9 mouse cellular contexts compared by ENCODE assay signal in genomic region chr11:36220651-36221050, GRCm38 (mm10).
DNase-seq lines count a peak whose midpoint lies in the region; ATAC-seq and TF ChIP-seq lines count a peak whose summit lies in the region.
"Had no signal": no experiment of that assay in that cellular context is flagged by ENCODE, and none has a peak within 500 bp of the region (broad histone marks: within the 10 kb centered on the region; RNA-seq: fewer than 3 reads in every experiment).

No protein-coding gene starts in this region.

- TF ChIP-seq CTCF in intestine, postnatal 0 days (IDR thresholded peaks at IDR 0.05; ENCODE audit: low read depth): no peak

- H3K36me3 ChIP-seq in kidney, embryonic 14.5 days (ENCODE audit: control insufficient read depth, insufficient read depth, low read length): no peaks in the 10 kb centered on the region
- H3K36me3 ChIP-seq in forebrain, embryonic 14.5 days (ENCODE audit: control insufficient read depth, insufficient read depth, low read length): no peaks in the 10 kb centered on the region
- no peaks in the 10 kb centered on the region for H3K36me3 ChIP-seq in stomach, embryonic 16.5 days (ENCODE audit: control insufficient read depth, insufficient read depth, low read length)
- no peaks in the 10 kb centered on the region for H3K36me3 ChIP-seq in intestine, postnatal 0 days (ENCODE audit: control insufficient read depth, insufficient read depth)

- no peak overlapping the region for H3K4me2 ChIP-seq in kidney, embryonic 14.5 days (replicated peaks; ENCODE audit: low read depth, low read length)
- H3K4me2 ChIP-seq in forebrain, embryonic 14.5 days (ENCODE audit: low read length): no peak overlapping the region
- H3K4me2 ChIP-seq in stomach, embryonic 16.5 days (ENCODE audit: low read depth, low read length): no peak overlapping the region
- no peak overlapping the region for H3K4me2 ChIP-seq in intestine, postnatal 0 days (replicated peaks; ENCODE audit: low read depth)

- no peak for ATAC-seq in kidney, embryonic 14.5 days (ENCODE audit: low FRiP score, low TSS enrichment)
- peak; percentile 65 for ATAC-seq in forebrain, embryonic 14.5 days
- no peak for ATAC-seq in stomach, embryonic 16.5 days (ENCODE audit: insufficient read depth, low FRiP score)
- ATAC-seq in intestine, postnatal 0 days: no peak

- 35% methylated on average over 5 of the region's 5 CpGs for WGBS in kidney, embryonic 14.5 days
- WGBS in forebrain, embryonic 14.5 days: 1% methylated on average over 5 of the region's 5 CpGs
- WGBS in stomach, embryonic 16.5 days: 33% methylated on average over 5 of the region's 5 CpGs
- WGBS in intestine, postnatal 0 days: 36% methylated on average over 5 of the region's 5 CpGs

- no peak overlapping the region for H3K9ac ChIP-seq in kidney, embryonic 14.5 days (ENCODE audit: low read depth, low read length)
- H3K9ac ChIP-seq in forebrain, embryonic 14.5 days (ENCODE audit: low read length): no peak overlapping the region
- H3K9ac ChIP-seq in stomach, embryonic 16.5 days (ENCODE audit: low read length): 0 out of 2 replicates have a peak overlapping the region, but pooled peaks have one; percentile 2
- H3K9ac ChIP-seq in intestine, postnatal 0 days (ENCODE audit: low read depth, low read length): no peak overlapping the region

- H3K4me1 ChIP-seq in kidney, embryonic 14.5 days (ENCODE audit: control insufficient read depth, insufficient read depth, low read length): no peaks in the 10 kb centered on the region; the same call in 1 of the 2 replicates
- peaks cover 29% of the 10 kb centered on the region for H3K4me1 ChIP-seq in forebrain, embryonic 14.5 days (ENCODE audit: control insufficient read depth, insufficient read depth, low read length)
- H3K4me1 ChIP-seq in stomach, embryonic 16.5 days (ENCODE audit: control insufficient read depth, insufficient read depth, low read length): no peaks in the 10 kb centered on the region
- no peaks in the 10 kb centered on the region for H3K4me1 ChIP-seq in intestine, postnatal 0 days (replicated peaks; ENCODE audit: control insufficient read depth, insufficient read depth, low read length)

- H3K4me3 ChIP-seq in kidney, embryonic 14.5 days (ENCODE audit: low read length): no peak overlapping the region
- H3K4me3 ChIP-seq in forebrain, embryonic 14.5 days (ENCODE audit: low read depth, low read length): no peak overlapping the region
- H3K4me3 ChIP-seq in stomach, embryonic 16.5 days (replicated peaks; ENCODE audit: low read length): no peak overlapping the region
- no peak overlapping the region for H3K4me3 ChIP-seq in intestine, postnatal 0 days (ENCODE audit: low read depth, low read length)
- H3K4me3 ChIP-seq: erythroblast, embryonic 14.5 days had no signal

- no peaks in the 10 kb centered on the region for H3K27me3 ChIP-seq in kidney, embryonic 14.5 days (ENCODE audit: control insufficient read depth, insufficient read depth, low read length)
- H3K27me3 ChIP-seq in forebrain, embryonic 14.5 days (replicated peaks; ENCODE audit: control insufficient read depth, insufficient read depth, low read length): no peaks in the 10 kb centered on the region
- H3K27me3 ChIP-seq in stomach, embryonic 16.5 days (ENCODE audit: control insufficient read depth, insufficient read depth, low read length): no peaks in the 10 kb centered on the region
- no peaks in the 10 kb centered on the region for H3K27me3 ChIP-seq in intestine, postnatal 0 days (replicated peaks; ENCODE audit: control insufficient read depth, insufficient read depth, low read length)

- H3K9me3 ChIP-seq in kidney, embryonic 14.5 days (ENCODE audit: control insufficient read depth, low read length): no peaks in the 10 kb centered on the region
- no peaks in the 10 kb centered on the region for H3K9me3 ChIP-seq in forebrain, embryonic 14.5 days (replicated peaks; ENCODE audit: control insufficient read depth, low read length)
- H3K9me3 ChIP-seq in stomach, embryonic 16.5 days (replicated peaks; ENCODE audit: control insufficient read depth, low read length): no peaks in the 10 kb centered on the region
- no peaks in the 10 kb centered on the region for H3K9me3 ChIP-seq in intestine, postnatal 0 days (ENCODE audit: control insufficient read depth)

- H3K27ac ChIP-seq in kidney, embryonic 14.5 days (ENCODE audit: low read depth, low read length): no peak overlapping the region
- peak overlapping the region; percentile 35; the same call in 1 of the 2 replicates for H3K27ac ChIP-seq in forebrain, embryonic 14.5 days (ENCODE audit: low read depth, low read length)
- no peak overlapping the region for H3K27ac ChIP-seq in stomach, embryonic 16.5 days (ENCODE audit: low read length)
- no peak overlapping the region for H3K27ac ChIP-seq in intestine, postnatal 0 days (ENCODE audit: low read depth, low read length)

- peak; percentile 13 for DNase-seq in kidney, adult 18-20 months
- DNase-seq in forebrain, embryonic 14.5 days (ENCODE audit: low spot score): peak; percentile 76
- peak; percentile 39 for DNase-seq in kidney, postnatal 10 days
- DNase-seq in lung, postnatal 10 days: no peak
- DNase-seq in layer of hippocampus, postnatal 25 days (ENCODE audit: extremely low spot score in 1 of 2, low spot score in 1 of 2): no peak

Comparison
In these comparisons a context has a peak if more than half of its experiments do, and no peak if none do; other contexts are left out.
1. DNase-seq: peak in kidney, adult 18-20 months (single experiment), forebrain, embryonic 14.5 days (single experiment) and kidney, postnatal 10 days (single experiment); none in lung, postnatal 10 days (single experiment) and layer of hippocampus, postnatal 25 days (0 of 2).